Mouse (Mus musculus) midbrain, postnatal 0 days (tissue): ENCODE data around the gene Daam1. TPM values are rescaled to one million over a fixed set of nuclear protein-coding genes. Genes with fewer than 3 reads are reported as not detected.

ENCODE experiments used
- ATAC-seq: fragments of 200-750 bp; cut with Nextera tagmentation; 2 replicates; pipeline ENCODE4 v1.8.0; 2017; ENCODE audit warnings: moderate number of reproducible peaks, mild to moderate bottlenecking, moderate TSS enrichment, moderate library complexity; ENCODE audit not compliant: low FRiP score
- DNase-seq: peaks from one replicate; pipeline ENCODE4 v3.0.0-alpha.2; 2015; ENCODE audit warnings: low spot score
- H3K27ac ChIP-seq: fragments of 300-500 bp; sonication (generic); 2 replicates; pipeline ENCODE4 v1.5.1; 2014; ENCODE audit warnings: low read depth, mild to moderate bottlenecking, low read length, mixed read lengths
- H3K27me3 ChIP-seq: fragments of 300-500 bp; sonication (generic); 2 replicates; pipeline ENCODE4 v1.6.1; 2014; ENCODE audit warnings: low read length, control low read depth, mixed read lengths; ENCODE audit not compliant: insufficient read depth
- H3K36me3 ChIP-seq: fragments of 300-500 bp; sonication (generic); 2 replicates; pipeline ENCODE4 v1.6.1; 2014; ENCODE audit warnings: low read length, control low read depth, mixed read lengths; ENCODE audit not compliant: insufficient read depth
- H3K4me1 ChIP-seq: fragments of 300-500 bp; sonication (generic); 2 replicates; pipeline ENCODE4 v1.6.1; 2014; ENCODE audit warnings: mild to moderate bottlenecking, control low read depth, antibody characterized with exemption, low read length, mixed read lengths; ENCODE audit not compliant: insufficient read depth
- H3K4me2 ChIP-seq: fragments of 300-500 bp; sonication (generic); 2 replicates; pipeline ENCODE4 v1.6.1; 2014; ENCODE audit warnings: low read depth, mild to moderate bottlenecking, low read length, mixed read lengths; ENCODE audit not compliant: poor library complexity, severe bottlenecking
- H3K4me3 ChIP-seq: fragments of 300-500 bp; sonication (generic); 2 replicates; pipeline ENCODE4 v1.5.1; 2014; ENCODE audit warnings: low read depth, mild to moderate bottlenecking, low read length, moderate library complexity
- H3K9ac ChIP-seq: fragments of 300-500 bp; sonication (generic); replicated peaks from 2 replicates; pipeline ENCODE4 v1.6.1; 2014; ENCODE audit warnings: mild to moderate bottlenecking, low read length, moderate library complexity, mixed read lengths; ENCODE audit not compliant: poor library complexity, severe bottlenecking
- H3K9me3 ChIP-seq: fragments of 300-500 bp; sonication (generic); 2 replicates; pipeline ENCODE4 v1.6.1; 2016; ENCODE audit warnings: low read length, control low read depth
- CTCF ChIP-seq: IDR thresholded peaks from 2 replicates; pipeline ENCODE4 v1.5.1; 2016; ENCODE audit warnings: antibody characterized with exemption, mild to moderate bottlenecking
- WGBS: fragments of 180-500 bp; shearing (Covaris S2); extraction: QIAGEN DNeasy Blood & Tissue Kit; methylation state at CpG from one replicate; pipeline ENCODE4 v1.1.7; 2014; 5-methylcytosine and 5-hydroxymethylcytosine counted together
- polyA plus RNA-seq: library from polyadenylated mRNA; unstranded; fragments of >200 nt; fragmentation: Nextera tagmentation; extraction: Ambion mirVana; gene quantifications from 2 replicates; pipeline ENCODE4 v1.2.1, GENCODE M21; 2015
- total RNA-seq: library from RNA; depleted of rRNA; stranded (reverse); fragments of >200 nt; gene quantifications from 2 replicates; pipeline ENCODE4 v1.2.3, GENCODE M21; 2014

Gene Daam1
- total and polyA plus RNA-seq, 2 experiments from 2014 or later, result 27.3 to 86.0 TPM

DNA sequence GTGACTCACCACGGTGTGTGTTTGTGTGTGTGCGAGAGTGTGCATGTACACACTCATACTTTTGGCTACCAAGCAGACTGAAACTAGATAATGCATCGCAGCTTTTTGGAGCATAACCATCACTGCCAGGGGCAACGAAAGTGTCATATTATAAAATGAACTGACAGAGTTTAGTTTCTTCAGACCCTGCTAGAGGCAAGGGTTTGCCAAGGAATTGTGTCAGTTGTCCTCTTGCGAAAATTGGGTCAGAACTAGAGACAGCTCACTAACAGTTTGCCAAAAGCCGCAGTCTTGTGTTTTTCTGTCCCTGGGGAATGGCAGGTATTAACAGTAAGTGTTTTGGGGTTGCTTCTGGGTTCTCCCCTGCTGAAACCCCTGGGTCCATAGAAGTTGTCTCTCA lies 5.9 kb downstream of the Daam1 start:
- no peaks in the 10 kb centered on the region for H3K36me3 ChIP-seq
- no peak for TF ChIP-seq CTCF
- no peaks in the 10 kb centered on the region for H3K9me3 ChIP-seq
- no peak for ATAC-seq
- no peak for DNase-seq
- no peak overlapping the region for H3K9ac ChIP-seq
- peaks cover 15% of the 10 kb centered on the region for H3K4me1 ChIP-seq
- 88% methylated on average over 6 of the region's 6 CpGs for WGBS
- no peak overlapping the region for H3K4me2 ChIP-seq
- no peak overlapping the region for H3K27ac ChIP-seq
- no peak overlapping the region for H3K4me3 ChIP-seq
- H3K27me3 ChIP-seq, result no peaks in the 10 kb centered on the region

- 81% methylated on average over 5 of the region's 5 CpGs for WGBS
- DNase-seq (no peak), ATAC-seq (no peak)
- no peaks in the 10 kb centered on the region for H3K9me3 ChIP-seq
- no peaks in the 10 kb centered on the region for H3K27me3 ChIP-seq
- H3K36me3 ChIP-seq, result no peaks in the 10 kb centered on the region
- H3K4me3 ChIP-seq, result no peak overlapping the region
- peaks cover 15% of the 10 kb centered on the region for H3K4me1 ChIP-seq
- H3K9ac ChIP-seq, result no peak overlapping the region
- no peak for TF ChIP-seq CTCF
- no peak overlapping the region for H3K27ac ChIP-seq
- H3K4me2 ChIP-seq, result no peak overlapping the region
Measured at GRCm38 (mm10) chr12:71837576-71837975, 6.7 kb downstream of the Daam1 start.

GRCm38 (mm10) chr12:71838230-71838629 lies 7.4 kb downstream of the Daam1 start:
- no peak for ATAC-seq
- Histone ChIP-seq H3K36me3 (no peaks in the 10 kb centered on the region), H3K9me3 (no peaks in the 10 kb centered on the region), H3K4me1 (peaks cover 10% of the 10 kb centered on the region), H3K4me3 (no peak overlapping the region), H3K27ac (no peak overlapping the region), H3K27me3 (no peaks in the 10 kb centered on the region), H3K9ac (no peak overlapping the region), H3K4me2 (no peak overlapping the region)
- DNase-seq, result no peak
- TF ChIP-seq CTCF, result no peak
- 79% methylated on average over 2 of the region's 2 CpGs for WGBS

DNA sequence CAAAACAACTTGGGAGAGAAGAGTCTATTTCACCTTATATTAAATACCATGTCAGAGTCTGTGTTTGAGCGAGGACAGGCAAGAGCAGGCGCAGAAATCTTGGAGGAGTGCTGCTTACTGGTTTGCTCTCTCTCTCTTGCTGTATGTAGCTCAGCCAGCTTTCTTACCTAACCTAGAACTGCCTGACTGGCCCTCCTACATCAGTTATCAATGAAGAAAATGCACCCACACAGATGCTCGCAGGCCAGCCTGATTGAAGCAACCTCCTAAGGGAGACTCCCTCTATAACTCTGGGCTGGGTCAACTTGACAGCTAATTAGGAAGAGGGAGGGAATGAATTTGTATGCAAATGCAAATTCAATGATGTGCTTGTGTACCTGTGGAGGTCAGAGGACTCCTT lies 8.8 kb downstream of the Daam1 start:
- ATAC-seq (no peak), DNase-seq (no peak)
- Histone ChIP-seq H3K36me3 (no peaks in the 10 kb centered on the region; the same call in 1 of the 2 replicates), H3K4me2 (no peak overlapping the region), H3K4me1 (peaks cover 7% of the 10 kb centered on the region), H3K4me3 (no peak overlapping the region), H3K9ac (no peak overlapping the region), H3K9me3 (no peaks in the 10 kb centered on the region), H3K27ac (no peak overlapping the region), H3K27me3 (no peaks in the 10 kb centered on the region)
- no peak for TF ChIP-seq CTCF
- WGBS, result 81% methylated on average over 3 of the region's 3 CpGs

DNA sequence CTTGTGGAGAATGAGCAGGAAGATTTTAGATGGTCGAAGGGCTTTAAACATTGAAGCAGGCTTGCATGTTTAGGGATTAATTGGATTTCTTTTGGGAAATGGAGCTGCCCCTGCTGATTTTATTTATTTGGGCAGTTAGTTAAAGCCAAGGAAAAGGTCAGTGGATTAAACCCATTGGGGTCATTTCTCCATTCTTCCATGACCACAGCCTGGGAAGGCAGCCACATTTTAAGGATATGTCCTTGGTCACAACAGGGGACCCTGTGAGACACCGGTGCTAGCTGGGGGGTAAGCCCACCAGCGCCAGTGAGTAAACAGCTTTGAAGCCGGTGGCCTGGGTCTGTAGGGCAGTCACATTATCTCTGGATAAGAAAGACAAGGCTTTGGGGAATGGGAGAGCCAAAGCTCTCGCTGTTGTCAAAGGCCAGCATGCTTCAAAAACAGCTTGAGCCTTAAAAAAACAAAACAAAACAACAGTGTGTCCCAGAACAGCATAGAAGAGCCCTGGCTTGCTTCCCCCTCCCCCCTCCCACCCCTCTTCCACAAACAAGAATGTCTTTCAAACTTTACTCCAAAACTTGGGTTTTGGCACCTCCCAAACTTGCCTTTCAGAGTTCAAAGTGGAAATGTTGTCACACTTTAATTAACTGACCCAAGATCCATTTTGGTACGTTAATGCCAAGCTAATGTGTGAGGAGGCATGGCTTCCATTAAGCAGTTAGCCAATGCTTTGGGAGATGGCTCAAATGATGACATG lies 9.7 kb downstream of the Daam1 start:
- TF ChIP-seq CTCF, result no peak
- no peak overlapping the region for H3K4me2 ChIP-seq
- H3K36me3 ChIP-seq, result no peaks in the 10 kb centered on the region; the same call in 1 of the 2 replicates
- H3K27ac ChIP-seq, result no peak overlapping the region
- no peaks in the 10 kb centered on the region for H3K9me3 ChIP-seq
- DNase-seq (no peak), ATAC-seq (no peak)
- no peak overlapping the region for H3K4me3 ChIP-seq
- peaks cover 7% of the 10 kb centered on the region for H3K4me1 ChIP-seq
- WGBS, result 14% methylated on average over 6 of the region's 6 CpGs
- H3K27me3 ChIP-seq, result no peaks in the 10 kb centered on the region
- no peak overlapping the region for H3K9ac ChIP-seq

GRCm38 (mm10) chr12:71842006-71842405 lies 11.1 kb downstream of the Daam1 start:
- no peak for ATAC-seq
- Histone ChIP-seq H3K4me3 (no peak overlapping the region), H3K4me2 (no peak overlapping the region), H3K4me1 (peaks cover 7% of the 10 kb centered on the region), H3K36me3 (no peaks in the 10 kb centered on the region; the same call in 1 of the 2 replicates), H3K9me3 (no peaks in the 10 kb centered on the region), H3K9ac (no peak overlapping the region), H3K27me3 (no peaks in the 10 kb centered on the region), H3K27ac (no peak overlapping the region)
- TF ChIP-seq CTCF, result no peak
- no peak for DNase-seq
- WGBS, result 45% methylated on average over 3 of the region's 3 CpGs
